Mouse (Mus musculus) adrenal gland, postnatal 4 days (tissue): ENCODE results near the gene Sgms2. TPM values are rescaled to one million over a fixed set of nuclear protein-coding genes. Genes with fewer than 3 reads are reported as not detected.
A peak's percentile ranks its signal among the peaks of the same experiment; 100 is the strongest.
"Not testable (repeated sequence)": the region's sequence is repeated elsewhere in the genome, so short reads cannot be mapped to it uniquely, and the experiment has no call there.

Experiments
- DNase-seq, 2 experiments: peaks; one replicate each; pipeline ENCODE4 v3.0.0; 2021 to 2022; ENCODE audit warnings: low spot score in 2 of 2, mixed read lengths in 2 of 2
- total RNA-seq, 2 experiments: library from RNA; stranded (reverse); gene quantifications; 2 replicates each; pipeline ENCODE4 v1.2.3; 2021

Sgms2 gene
- total RNA-seq, 2 experiments from 2014 or later, result 8.9 to 9.8 TPM

- no peak for DNase-seq
Observed at GRCm38 (mm10) chr3:131359011-131359410, 132.2 kb downstream of the Sgms2 start.

- no peak for DNase-seq
Observed at GRCm38 (mm10) chr3:131358205-131358604, 133.0 kb downstream of the Sgms2 start.

GRCm38 (mm10) chr3:131357643-131358042 is 133.6 kb downstream of the Sgms2 start:
- DNase-seq, result no peak

- DNase-seq, result no peak
Observed at GRCm38 (mm10) chr3:131356026-131356425, 135.2 kb downstream of the Sgms2 start.

GRCm38 (mm10) chr3:131350539-131350938 is 140.7 kb downstream of the Sgms2 start:
- DNase-seq, result no peak

GRCm38 (mm10) chr3:131349013-131349412 is 142.2 kb downstream of the Sgms2 start:
- DNase-seq, result no peak

- no peak for DNase-seq
Observed at GRCm38 (mm10) chr3:131348579-131348950, 142.6 kb downstream of the Sgms2 start.

- DNase-seq, result no peak
Observed at GRCm38 (mm10) chr3:131347831-131348578, 143.2 kb downstream of the Sgms2 start.

GRCm38 (mm10) chr3:131345903-131346302 is 145.3 kb downstream of the Sgms2 start:
- DNase-seq, result no peak

GRCm38 (mm10) chr3:131343311-131343710 is 147.9 kb downstream of the Sgms2 start:
- DNase-seq, result no peak

GRCm38 (mm10) chr3:131340885-131341284 is 150.3 kb downstream of the Sgms2 start:
- DNase-seq, result no peak

- no peak for DNase-seq
Observed at GRCm38 (mm10) chr3:131339280-131339679, 151.9 kb downstream of the Sgms2 start.

GRCm38 (mm10) chr3:131337749-131338148 is 153.5 kb downstream of the Sgms2 start:
- not testable (repeated sequence) for DNase-seq

- DNase-seq, result no peak
Observed at GRCm38 (mm10) chr3:131336629-131337028, 154.6 kb downstream of the Sgms2 start.

GRCm38 (mm10) chr3:131335117-131335547 is 156.1 kb downstream of the Sgms2 start:
- DNase-seq, result no peak

GRCm38 (mm10) chr3:131327189-131327588 is 164.0 kb downstream of the Sgms2 start:
- no peak for DNase-seq

- DNase-seq, result no peak
Observed at GRCm38 (mm10) chr3:131326637-131327036, 164.6 kb downstream of the Sgms2 start.

- no peak for DNase-seq
Observed at GRCm38 (mm10) chr3:131322081-131322815, 169.0 kb downstream of the Sgms2 start.

- DNase-seq, result peak; percentile 57 to 64
Observed at GRCm38 (mm10) chr3:131320184-131320583, 171.0 kb downstream of the Sgms2 start.

- DNase-seq, result no peak
Observed at GRCm38 (mm10) chr3:131318211-131318610, 173.0 kb downstream of the Sgms2 start.

- DNase-seq, result no peak
Observed at GRCm38 (mm10) chr3:131317126-131317525, 174.1 kb downstream of the Sgms2 start.

- DNase-seq, result no peak
Observed at GRCm38 (mm10) chr3:131315957-131316510, 175.2 kb downstream of the Sgms2 start.
